Mouse (Mus musculus): ENCODE results near the gene Vmn1r193. TPM values are rescaled to one million over a fixed set of nuclear protein-coding genes. Genes with fewer than 3 reads are reported as not detected.

Gene Vmn1r193
- polyA plus RNA-seq, 1 experiment from 2014 or later: not detected

Small RNA genes within 50 kb of the gene (microRNA-seq; reads per million reads assigned to microRNA genes)
- gene Gm23282 (not detected), gene Gm25084 (not detected)

Other genes with a start within 250 kb of the Vmn1r193 start
- gene Pom121l2, start 242.0 kb downstream of the Vmn1r193 start, polyA plus RNA-seq (2015; fragmentation: Nextera tagmentation; extraction: Ambion mirVana): not detected in 2 replicates
- 9.5 and 113 TPM in 2 replicates for gene Prss16, start 213.4 kb downstream of the Vmn1r193 start, polyA plus RNA-seq (2015; fragmentation: Nextera tagmentation; extraction: Ambion mirVana)
- gene Hist1h2ah, start 187.6 kb downstream of the Vmn1r193 start, polyA plus RNA-seq (2015; fragmentation: Nextera tagmentation; extraction: Ambion mirVana): 3.5 TPM in 1 of 2 replicates, not detected in the other
- 1.6 and 1.7 TPM in 2 replicates for gene Hist1h2bk, start 187.3 kb downstream of the Vmn1r193 start, polyA plus RNA-seq (2015; fragmentation: Nextera tagmentation; extraction: Ambion mirVana)
- 8.6 and 12.1 TPM in 2 replicates for gene Hist1h4i, start 181.8 kb downstream of the Vmn1r193 start, polyA plus RNA-seq (2015; fragmentation: Nextera tagmentation; extraction: Ambion mirVana)
- gene Hist1h2ag, start 180.2 kb downstream of the Vmn1r193 start, polyA plus RNA-seq (2015; fragmentation: Nextera tagmentation; extraction: Ambion mirVana): 11.2 and 12.4 TPM in 2 replicates
- gene Hist1h2bj, start 179.9 kb downstream of the Vmn1r193 start, polyA plus RNA-seq (2015; fragmentation: Nextera tagmentation; extraction: Ambion mirVana): 2.8 and 5.8 TPM in 2 replicates
- not detected in 2 replicates for gene Vmn1r188, start 138.7 kb downstream of the Vmn1r193 start, polyA plus RNA-seq (2015; fragmentation: Nextera tagmentation; extraction: Ambion mirVana)
- not detected in 2 replicates for gene Vmn1r189, start 117.3 kb downstream of the Vmn1r193 start, polyA plus RNA-seq (2015; fragmentation: Nextera tagmentation; extraction: Ambion mirVana)
- not detected in 2 replicates for gene Vmn1r191, start 39.2 kb downstream of the Vmn1r193 start, polyA plus RNA-seq (2015; fragmentation: Nextera tagmentation; extraction: Ambion mirVana)
- not detected in 2 replicates for gene Vmn1r192, start 32.0 kb downstream of the Vmn1r193 start, polyA plus RNA-seq (2015; fragmentation: Nextera tagmentation; extraction: Ambion mirVana)
- not detected in 2 replicates for gene Vmn1r194, start 21.1 kb upstream of the Vmn1r193 start, polyA plus RNA-seq (2015; fragmentation: Nextera tagmentation; extraction: Ambion mirVana)
- not detected in 2 replicates for gene Vmn1r195, start 47.4 kb upstream of the Vmn1r193 start, polyA plus RNA-seq (2015; fragmentation: Nextera tagmentation; extraction: Ambion mirVana)
- not detected in 2 replicates for gene Vmn1r196, start 66.8 kb upstream of the Vmn1r193 start, polyA plus RNA-seq (2015; fragmentation: Nextera tagmentation; extraction: Ambion mirVana)
- not detected in 2 replicates for gene Vmn1r197, start 101.4 kb upstream of the Vmn1r193 start, polyA plus RNA-seq (2015; fragmentation: Nextera tagmentation; extraction: Ambion mirVana)
- not detected in 2 replicates for gene Vmn1r198, start 127.2 kb upstream of the Vmn1r193 start, polyA plus RNA-seq (2015; fragmentation: Nextera tagmentation; extraction: Ambion mirVana)
- gene Vmn1r199, start 156.7 kb upstream of the Vmn1r193 start, polyA plus RNA-seq (2015; fragmentation: Nextera tagmentation; extraction: Ambion mirVana): not detected in 2 replicates
- not detected in 2 replicates for gene Vmn1r200, start 167.2 kb upstream of the Vmn1r193 start, polyA plus RNA-seq (2015; fragmentation: Nextera tagmentation; extraction: Ambion mirVana)
- gene Vmn1r201, start 248.8 kb upstream of the Vmn1r193 start, polyA plus RNA-seq (2015; fragmentation: Nextera tagmentation; extraction: Ambion mirVana): not detected in 2 replicates

Measured in heart, embryonic 15.5 days (tissue).